Mouse (Mus musculus) MEL (cell line): Measurements from ENCODE around the gene Slc43a1. TPM values are rescaled to one million over a fixed set of nuclear protein-coding genes. Genes with fewer than 3 reads are reported as not detected.

Experiments used
- DNase-seq: peaks from one replicate; pipeline ENCODE4 v3.0.0; 2011; ENCODE audit warnings: low read depth, low spot score
- H3K27ac ChIP-seq: 2 replicates; pipeline ENCODE4 v1.5.1; 2012; ENCODE audit warnings: low read depth, mild to moderate bottlenecking, control low read depth, low read length, moderate library complexity; ENCODE audit not compliant: control insufficient read depth
- H3K27me3 ChIP-seq, 2 experiments: fragments of 150-350 bp in 1 of 2; sonication (generic) in 1 of 2; 2 replicates each; pipeline ENCODE4 v1.6.1; 2012; ENCODE audit warnings: low read length in 2 of 2, mild to moderate bottlenecking in 2 of 2, improper control_type of control experiment in 1 of 2, moderate library complexity in 1 of 2; ENCODE audit not compliant: insufficient read depth in 2 of 2, control insufficient read depth in 1 of 2
- H3K36me3 ChIP-seq, 2 experiments: 2 replicates each; pipeline ENCODE4 v1.6.1; 2012 to 2014; ENCODE audit warnings: low read length in 2 of 2, improper control_type of control experiment in 1 of 2, inconsistent platforms in 1 of 2, mild to moderate bottlenecking in 1 of 2; ENCODE audit not compliant: insufficient read depth in 2 of 2, control insufficient read depth in 1 of 2
- H3K4me1 ChIP-seq, 2 experiments: fragments of 150-350 bp in 1 of 2; sonication (generic) in 1 of 2; 2 replicates each; pipeline ENCODE4 v1.6.1; 2012; ENCODE audit warnings: low read length in 2 of 2, improper control_type of control experiment in 1 of 2, mild to moderate bottlenecking in 1 of 2; ENCODE audit not compliant: insufficient read depth in 2 of 2, control insufficient read depth in 1 of 2
- H3K4me3 ChIP-seq, 2 experiments: fragments of 150-350 bp in 1 of 2; sonication (generic) in 1 of 2; 2 replicates each; pipeline ENCODE4 v1.5.1; 2012; ENCODE audit warnings: low read depth in 2 of 2, low read length in 2 of 2, mild to moderate bottlenecking in 2 of 2, moderate library complexity in 2 of 2, control low read depth in 1 of 2, improper control_type of control experiment in 1 of 2; ENCODE audit not compliant: control insufficient read depth in 1 of 2, insufficient read depth in 1 of 2
- H3K79me2 ChIP-seq: 2 replicates; pipeline ENCODE4 v1.6.1; 2012; ENCODE audit warnings: mild to moderate bottlenecking, low read length, moderate library complexity; ENCODE audit not compliant: control insufficient read depth, poor library complexity, insufficient read depth
- H3K9ac ChIP-seq: 2 replicates; pipeline ENCODE4 v1.6.1; 2012; ENCODE audit warnings: low read depth, mild to moderate bottlenecking, control low read depth, low read length, moderate library complexity; ENCODE audit not compliant: control insufficient read depth, poor library complexity, severe bottlenecking
- H3K9me3 ChIP-seq: fragments of 150-350 bp; sonication (generic); replicated peaks from 2 replicates; pipeline ENCODE4 v1.6.1; 2012; ENCODE audit warnings: mild to moderate bottlenecking, low read length, improper control_type of control experiment, moderate library complexity; ENCODE audit not compliant: insufficient read depth
- BHLHE40 ChIP-seq: IDR thresholded peaks from 2 replicates; pipeline ENCODE4 v1.6.1; 2012; ENCODE audit warnings: low read depth, mild to moderate bottlenecking, inconsistent platforms, low read length, improper control_type of control experiment, borderline replicate concordance
- CHD1 ChIP-seq: IDR thresholded peaks from 2 replicates; pipeline ENCODE4 v1.6.1; 2012; ENCODE audit warnings: low read depth, mild to moderate bottlenecking, inconsistent platforms, low read length, improper control_type of control experiment
- CHD2 ChIP-seq: IDR thresholded peaks from 2 replicates; pipeline ENCODE4 v1.6.1; 2011; ENCODE audit warnings: low read length, improper control_type of control experiment
- CTCF ChIP-seq, 3 experiments: IDR thresholded peaks in 2 of 3; conservative IDR thresholded peaks in 1 of 3; 2 replicates each; pipeline ENCODE4 v1.5.1; 2011 to 2012; ENCODE audit warnings: low read length in 3 of 3, low read depth in 2 of 3, mild to moderate bottlenecking in 2 of 3, improper control_type of control experiment in 1 of 3, inconsistent platforms in 1 of 3, mixed read lengths in 1 of 3, moderate library complexity in 1 of 3; ENCODE audit not compliant: control insufficient read depth in 1 of 3, insufficient read depth in 1 of 3, poor library complexity in 1 of 3, severe bottlenecking in 1 of 3
- E2F4 ChIP-seq: IDR thresholded peaks from 2 replicates; pipeline ENCODE4 v1.6.1; 2011; ENCODE audit warnings: low read depth, low read length, improper control_type of control experiment, borderline replicate concordance
- ELF1 ChIP-seq: IDR thresholded peaks from 2 replicates; pipeline ENCODE4 v1.6.1; 2014; ENCODE audit warnings: low read depth, mild to moderate bottlenecking, inconsistent platforms, low read length, improper control_type of control experiment, moderate library complexity
- EP300 ChIP-seq, 2 experiments: IDR thresholded peaks; 2 replicates each; pipeline ENCODE4 v1.6.1; 2011; ENCODE audit warnings: improper control_type of control experiment in 2 of 2, low read length in 2 of 2, low read depth in 1 of 2, mild to moderate bottlenecking in 1 of 2
- ETS1 ChIP-seq: IDR thresholded peaks from 2 replicates; pipeline ENCODE4 v1.6.1; 2012; ENCODE audit warnings: low read depth, mild to moderate bottlenecking, inconsistent platforms, low read length, improper control_type of control experiment, moderate library complexity
- GABPA ChIP-seq: IDR thresholded peaks from 2 replicates; pipeline ENCODE4 v1.6.1; 2012; ENCODE audit warnings: low read depth, mild to moderate bottlenecking, inconsistent platforms, low read length, improper control_type of control experiment, moderate library complexity
- HCFC1 ChIP-seq: IDR thresholded peaks from 2 replicates; pipeline ENCODE4 v1.6.1; 2012; ENCODE audit warnings: low read depth, mild to moderate bottlenecking, inconsistent platforms, low read length, improper control_type of control experiment, moderate library complexity
- KAT2A ChIP-seq: conservative IDR thresholded peaks from 2 replicates; pipeline ENCODE4 v1.6.1; 2012; ENCODE audit warnings: low read depth, low read length, improper control_type of control experiment, inconsistent platforms
- MAFK ChIP-seq: IDR thresholded peaks from 2 replicates; pipeline ENCODE4 v1.6.1; 2011; ENCODE audit warnings: low read depth, mild to moderate bottlenecking, low read length, improper control_type of control experiment, borderline replicate concordance
- MAX ChIP-seq: IDR thresholded peaks from 2 replicates; pipeline ENCODE4 v1.6.1; 2011; ENCODE audit warnings: low read length, improper control_type of control experiment
- MEF2A ChIP-seq: IDR thresholded peaks from 2 replicates; pipeline ENCODE4 v1.6.1; 2014; ENCODE audit warnings: low read depth, mild to moderate bottlenecking, inconsistent platforms, low read length, improper control_type of control experiment; ENCODE audit not compliant: poor library complexity, insufficient replicate concordance, severe bottlenecking; ENCODE audit errors: extremely low read depth
- MXI1 ChIP-seq: IDR thresholded peaks from 2 replicates; pipeline ENCODE4 v1.6.1; 2011; ENCODE audit warnings: mild to moderate bottlenecking, low read depth, low read length, improper control_type of control experiment
- MYB ChIP-seq: IDR thresholded peaks from 2 replicates; pipeline ENCODE4 v1.6.1; 2011; ENCODE audit warnings: mild to moderate bottlenecking, low read depth, low read length, improper control_type of control experiment
- MYC ChIP-seq: IDR thresholded peaks from 2 replicates; pipeline ENCODE4 v1.6.1; 2011; ENCODE audit warnings: low read depth, mild to moderate bottlenecking, low read length, improper control_type of control experiment, moderate library complexity
- NELFE ChIP-seq: IDR thresholded peaks from 2 replicates; pipeline ENCODE4 v1.6.1; 2011; ENCODE audit warnings: low read depth, low read length, improper control_type of control experiment
- NRF1 ChIP-seq: IDR thresholded peaks from 2 replicates; pipeline ENCODE4 v1.6.1; 2014; ENCODE audit warnings: low read depth, mild to moderate bottlenecking, inconsistent platforms, low read length, improper control_type of control experiment, moderate library complexity; ENCODE audit not compliant: poor library complexity, insufficient read depth, severe bottlenecking
- POLR2A ChIP-seq, 2 experiments: IDR thresholded peaks; 2 replicates each; pipeline ENCODE4 v1.6.1; 2011 to 2012; ENCODE audit warnings: low read length in 2 of 2, mild to moderate bottlenecking in 2 of 2, control low read depth in 1 of 2, improper control_type of control experiment in 1 of 2, low read depth in 1 of 2, moderate library complexity in 1 of 2; ENCODE audit not compliant: control insufficient read depth in 1 of 2, insufficient read depth in 1 of 2, poor library complexity in 1 of 2
- POLR2AphosphoS2 ChIP-seq: IDR thresholded peaks from 2 replicates; pipeline ENCODE4 v1.6.1; 2011; ENCODE audit warnings: low read length, improper control_type of control experiment
- POLR2AphosphoS5 ChIP-seq: IDR thresholded peaks from 2 replicates; pipeline ENCODE4 v1.6.1; 2012; ENCODE audit warnings: low read depth, borderline replicate concordance, mild to moderate bottlenecking, inconsistent platforms, low read length, moderate library complexity, mixed read lengths
- RAD21 ChIP-seq: IDR thresholded peaks from 2 replicates; pipeline ENCODE4 v1.6.1; 2011; ENCODE audit warnings: mild to moderate bottlenecking, low read depth, low read length, improper control_type of control experiment
- RCOR1 ChIP-seq: IDR thresholded peaks from 2 replicates; pipeline ENCODE4 v1.6.1; 2012; ENCODE audit warnings: low read depth, mild to moderate bottlenecking, inconsistent platforms, low read length, improper control_type of control experiment
- SIN3A ChIP-seq: IDR thresholded peaks from 2 replicates; pipeline ENCODE4 v1.6.1; 2012; ENCODE audit warnings: low read length, improper control_type of control experiment, inconsistent platforms
- SMC3 ChIP-seq: IDR thresholded peaks from 2 replicates; pipeline ENCODE4 v1.6.1; 2011; ENCODE audit warnings: low read depth, low read length, improper control_type of control experiment
- TAL1 ChIP-seq: IDR thresholded peaks from 2 replicates; pipeline ENCODE4 v1.6.1; 2012; ENCODE audit warnings: mild to moderate bottlenecking, inconsistent platforms, low read length, moderate library complexity, mixed read lengths
- TBP ChIP-seq: IDR thresholded peaks from 2 replicates; pipeline ENCODE4 v1.8.0; 2011; ENCODE audit warnings: low read depth, low read length, improper control_type of control experiment
- TCF12 ChIP-seq: IDR thresholded peaks from 2 replicates; pipeline ENCODE4 v1.6.1; 2014; ENCODE audit warnings: low read depth, mild to moderate bottlenecking, inconsistent platforms, low read length, improper control_type of control experiment, moderate library complexity
- UBTF ChIP-seq: IDR thresholded peaks from 2 replicates; pipeline ENCODE4 v1.6.1; 2012; ENCODE audit warnings: low read depth, mild to moderate bottlenecking, inconsistent platforms, low read length, improper control_type of control experiment, moderate library complexity, borderline replicate concordance; ENCODE audit not compliant: insufficient read depth
- USF1 ChIP-seq: IDR thresholded peaks from 2 replicates; pipeline ENCODE4 v1.6.1; 2014; ENCODE audit warnings: low read depth, mild to moderate bottlenecking, inconsistent platforms, low read length, improper control_type of control experiment, moderate library complexity
- USF2 ChIP-seq, 2 experiments: IDR thresholded peaks; 2 replicates each; pipeline ENCODE4 v1.6.1; 2011 to 2012; ENCODE audit warnings: improper control_type of control experiment in 2 of 2, low read length in 2 of 2, borderline replicate concordance in 1 of 2, inconsistent platforms in 1 of 2, low read depth in 1 of 2, mild to moderate bottlenecking in 1 of 2; ENCODE audit not compliant: insufficient read depth in 1 of 2
- ZC3H11A ChIP-seq: IDR thresholded peaks from 2 replicates; pipeline ENCODE4 v1.6.1; 2012; ENCODE audit warnings: low read depth, mild to moderate bottlenecking, inconsistent platforms, low read length, improper control_type of control experiment
- ZKSCAN1 ChIP-seq: IDR thresholded peaks from 2 replicates; pipeline ENCODE4 v1.6.1; 2012; ENCODE audit warnings: low read depth, mild to moderate bottlenecking, inconsistent platforms, low read length, improper control_type of control experiment, moderate library complexity
- ZMIZ1 ChIP-seq: IDR thresholded peaks from 2 replicates; pipeline ENCODE4 v1.6.1; 2012; ENCODE audit warnings: low read depth, mild to moderate bottlenecking, inconsistent platforms, low read length, improper control_type of control experiment, moderate library complexity
- ZNF384 ChIP-seq: IDR thresholded peaks from 2 replicates; pipeline ENCODE4 v1.6.1; 2012; ENCODE audit warnings: low read depth, mild to moderate bottlenecking, inconsistent platforms, low read length, improper control_type of control experiment
- polyA plus RNA-seq, 2 experiments: library from polyadenylated mRNA; stranded (reverse) in 1 of 2; unstranded in 1 of 2; fragments of >175 nt in 1 of 2; fragments of >200 nt in 1 of 2; gene quantifications; 2 replicates each; pipeline versions ENCODE4 v1.2.1 to v1.2.4; 2012; ENCODE audit warnings: low replicate concordance in 2 of 2, low read depth in 1 of 2; ENCODE audit not compliant: insufficient read length in 2 of 2, insufficient read depth in 1 of 2, missing spikeins in 1 of 2
- total RNA-seq: library from RNA; depleted of rRNA; stranded (reverse); fragments of 300-350 nt; gene quantifications from 2 replicates; pipeline ENCODE4 v1.2.3, GENCODE M21; 2012

The Slc43a1 gene
- total and polyA plus RNA-seq, 3 experiments, result 69.8 to 131 (median 108) TPM

DNA sequence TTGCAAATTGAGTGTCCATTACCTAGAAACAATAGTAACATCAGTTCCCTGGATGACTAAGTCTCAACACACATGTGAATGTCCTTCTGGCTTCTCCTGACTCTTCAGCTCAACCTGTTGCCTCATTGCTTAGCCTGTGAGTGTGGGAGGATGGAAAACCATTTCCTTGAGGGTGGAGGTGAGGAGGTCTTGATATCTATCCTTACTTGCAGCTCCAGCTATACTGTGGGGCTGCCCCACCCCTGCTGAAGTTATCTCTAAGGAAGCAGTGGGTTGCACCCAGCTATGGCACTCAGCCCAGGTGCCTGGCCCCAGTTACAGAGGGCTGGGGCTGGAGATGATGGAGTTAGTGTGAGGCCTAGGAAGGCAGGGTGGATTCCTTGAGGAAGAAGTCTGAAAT is 3.3 kb downstream of the Slc43a1 start:
- Histone ChIP-seq H3K79me2 (peaks cover 58% of the 10 kb centered on the region), H3K36me3 (peaks cover 6 to 43% of the 10 kb centered on the region in 2 experiments), H3K27me3 (no peaks in the 10 kb centered on the region), H3K4me3 (peak overlapping the region; percentile 78 to 96), H3K9ac (peak overlapping the region; percentile 88), H3K9me3 (no peaks in the 10 kb centered on the region), H3K27ac (peak overlapping the region; percentile 91), H3K4me1 (peaks cover 26 to 32% of the 10 kb centered on the region in 2 experiments)
- peak; percentile 95 for DNase-seq
- TF ChIP-seq HCFC1 (0 out of 2 replicates have a peak, but pooled peaks have one; percentile 11), MAX (peak; percentile 54; the same call in 1 of the 2 replicates), MYC (peak; percentile 72), SMC3 (0 out of 2 replicates have a peak, but pooled peaks have one; percentile 10), USF1 (no peak), ZC3H11A (no peak), CHD1 (no peak; the same call in 1 of the 2 replicates), E2F4 (0 out of 2 replicates have a peak, but pooled peaks have one; percentile 4), MAFK (peak; percentile 49; the same call in 1 of the 2 replicates), RAD21 (no peak), MXI1 (no peak; the same call in none of the 2 replicates), TCF12 (peak; percentile 98), CHD2 (0 out of 2 replicates have a peak, but pooled peaks have one; percentile 30), RCOR1 (peak; percentile 86), UBTF (no peak), MYB (peak; percentile 57; the same call in 1 of the 2 replicates), POLR2AphosphoS2 (peak; percentile 83), POLR2AphosphoS5 (no peak), NRF1 (no peak), ETS1 (peak; percentile 91), SIN3A (peak; percentile 95), NELFE (peak; percentile 76), ZNF384 (no peak), BHLHE40 (peak; percentile 60; the same call in 1 of the 2 replicates), ZMIZ1 (peak; percentile 89), EP300 (IDR thresholded peaks at IDR 0.05; ENCODE audit: low read depth in 1 of 2, low read length in 2 of 2) (peak; percentile 95 to 98), CTCF (IDR thresholded peaks at IDR 0.05 in 2 of 3, conservative IDR thresholded peaks at IDR 0.05 in 1 of 3; ENCODE audit: control insufficient read depth in 1 of 3, insufficient read depth in 1 of 3, low read depth in 2 of 3, low read length in 3 of 3, poor library complexity in 1 of 3, severe bottlenecking in 1 of 3) (no peak), KAT2A (0 out of 2 replicates have a peak, but pooled peaks have one; percentile 45), TBP (peak; percentile 82), ZKSCAN1 (no peak), POLR2A (IDR thresholded peaks at IDR 0.05; ENCODE audit: control insufficient read depth in 1 of 2, insufficient read depth in 1 of 2, low read depth in 1 of 2, low read length in 2 of 2, poor library complexity in 1 of 2) (peak; percentile 54 to 83), ELF1 (peak; percentile 46; the same call in 1 of the 2 replicates), TAL1 (peak; percentile 92), GABPA (no peak), USF2 (IDR thresholded peaks at IDR 0.05; ENCODE audit: borderline replicate concordance in 1 of 2, insufficient read depth in 1 of 2, low read depth in 1 of 2, low read length in 2 of 2) (no peak), MEF2A (peak; percentile 15; the same call in 1 of the 2 replicates)
